Mouse (Mus musculus) E14TG2a.4 (cell line): ENCODE data around the gene Actr6.
"Not testable (repeated sequence)": the region's sequence is repeated elsewhere in the genome, so short reads cannot be mapped to it uniquely, and the experiment has no call there.

Experiments
- H3K27me3 ChIP-seq: 2 replicates; pipeline ENCODE4 v1.6.1; 2014; ENCODE audit warnings: low read length, control low read depth; ENCODE audit not compliant: insufficient read depth
- H3K36me3 ChIP-seq: 2 replicates; pipeline ENCODE4 v1.6.1; 2014; ENCODE audit warnings: low read length, control low read depth; ENCODE audit not compliant: insufficient read depth
- H3K4me1 ChIP-seq: replicated peaks from 2 replicates; pipeline ENCODE4 v1.6.1; 2014; ENCODE audit warnings: low read depth, low read length, control low read depth
- H3K4me3 ChIP-seq: replicated peaks from 2 replicates; pipeline ENCODE4 v1.5.1; 2014; ENCODE audit warnings: mild to moderate bottlenecking, low read length
- H3K9me3 ChIP-seq: 2 replicates; pipeline ENCODE4 v1.6.1; 2014; ENCODE audit warnings: low read length, control low read depth
- CTCF ChIP-seq: conservative IDR thresholded peaks from 2 replicates; pipeline ENCODE4 v1.5.1; 2014; ENCODE audit warnings: low read length
- NANOG ChIP-seq: IDR thresholded peaks from 2 replicates; pipeline ENCODE4 v1.6.1; 2014; ENCODE audit warnings: borderline replicate concordance, low read length, mixed read lengths
- POU5F1 ChIP-seq: IDR thresholded peaks from 2 replicates; pipeline ENCODE4 v1.6.1; 2014; ENCODE audit warnings: low read length, borderline replicate concordance

Gene Actr6

GRCm38 (mm10) chr10:89720796-89721195 is 11.3 kb downstream of the Actr6 start:
- H3K4me3 ChIP-seq = no peak overlapping the region
- peaks cover 60% of the 10 kb centered on the region for H3K36me3 ChIP-seq
- no peaks in the 10 kb centered on the region for H3K4me1 ChIP-seq
- H3K27me3 ChIP-seq = no peaks in the 10 kb centered on the region
- no peaks in the 10 kb centered on the region for H3K9me3 ChIP-seq
- TF ChIP-seq POU5F1 (no peak), CTCF (no peak), NANOG (no peak)

- Histone ChIP-seq H3K36me3 (peaks cover 59% of the 10 kb centered on the region), H3K4me3 (no peak overlapping the region), H3K4me1 (peaks cover 4% of the 10 kb centered on the region), H3K9me3 (no peaks in the 10 kb centered on the region), H3K27me3 (no peaks in the 10 kb centered on the region)
- TF ChIP-seq CTCF (no peak), NANOG (no peak), POU5F1 (no peak)
Measured at GRCm38 (mm10) chr10:89720252-89720651, 11.8 kb downstream of the Actr6 start.

- Histone ChIP-seq H3K27me3 (no peaks in the 10 kb centered on the region), H3K9me3 (no peaks in the 10 kb centered on the region), H3K36me3 (peaks cover 69% of the 10 kb centered on the region), H3K4me1 (peaks cover 11% of the 10 kb centered on the region), H3K4me3 (no peak overlapping the region)
- TF ChIP-seq POU5F1 = no peak
- TF ChIP-seq CTCF = no peak
- TF ChIP-seq NANOG = no peak
Measured at GRCm38 (mm10) chr10:89714910-89715309, 17.2 kb downstream of the Actr6 start.

GRCm38 (mm10) chr10:89708720-89709119 is 23.4 kb downstream of the Actr6 start:
- H3K36me3 ChIP-seq = peaks cover 30% of the 10 kb centered on the region
- TF ChIP-seq POU5F1 = no peak
- no peaks in the 10 kb centered on the region for H3K27me3 ChIP-seq
- H3K9me3 ChIP-seq = no peaks in the 10 kb centered on the region
- H3K4me3 ChIP-seq = 0 out of 2 replicates have a peak overlapping the region, but pooled peaks have one; percentile 23
- peaks cover 16% of the 10 kb centered on the region for H3K4me1 ChIP-seq

GRCm38 (mm10) chr10:89707397-89707796 is 24.7 kb downstream of the Actr6 start:
- Histone ChIP-seq H3K4me1 (peaks cover 27% of the 10 kb centered on the region), H3K9me3 (no peaks in the 10 kb centered on the region), H3K27me3 (no peaks in the 10 kb centered on the region), H3K36me3 (peaks cover 17% of the 10 kb centered on the region), H3K4me3 (no peak overlapping the region)
- TF ChIP-seq CTCF (no peak), NANOG (no peak), POU5F1 (no peak)

- H3K4me3 ChIP-seq = no peak overlapping the region
- H3K4me1 ChIP-seq = peaks cover 13% of the 10 kb centered on the region
- no peak for TF ChIP-seq NANOG
- H3K9me3 ChIP-seq = no peaks in the 10 kb centered on the region
- H3K36me3 ChIP-seq = no peaks in the 10 kb centered on the region
- H3K27me3 ChIP-seq = no peaks in the 10 kb centered on the region
Measured at GRCm38 (mm10) chr10:89703042-89703441, 29.1 kb downstream of the Actr6 start.

- peaks cover 4% of the 10 kb centered on the region for H3K4me1 ChIP-seq
- H3K27me3 ChIP-seq = no peaks in the 10 kb centered on the region
- TF ChIP-seq NANOG (no peak), POU5F1 (no peak), CTCF (no peak)
- no peaks in the 10 kb centered on the region for H3K9me3 ChIP-seq
- H3K4me3 ChIP-seq = no peak overlapping the region
- H3K36me3 ChIP-seq = no peaks in the 10 kb centered on the region
Measured at GRCm38 (mm10) chr10:89697956-89698355, 34.1 kb downstream of the Actr6 start.

GRCm38 (mm10) chr10:89696270-89696669 is 35.8 kb downstream of the Actr6 start:
- not testable (repeated sequence) for H3K9me3 ChIP-seq, H3K4me1 ChIP-seq, H3K4me3 ChIP-seq, H3K27me3 ChIP-seq, H3K36me3 ChIP-seq

GRCm38 (mm10) chr10:89695194-89695911 is 36.7 kb downstream of the Actr6 start:
- no peak for TF ChIP-seq CTCF
- no peaks in the 10 kb centered on the region for H3K36me3 ChIP-seq
- H3K4me1 ChIP-seq = no peaks in the 10 kb centered on the region
- H3K9me3 ChIP-seq = no peaks in the 10 kb centered on the region
- H3K27me3 ChIP-seq = no peaks in the 10 kb centered on the region
- no peak overlapping the region for H3K4me3 ChIP-seq
